Mouse (Mus musculus): Measurements from ENCODE around the gene Tmem19.

DNA sequence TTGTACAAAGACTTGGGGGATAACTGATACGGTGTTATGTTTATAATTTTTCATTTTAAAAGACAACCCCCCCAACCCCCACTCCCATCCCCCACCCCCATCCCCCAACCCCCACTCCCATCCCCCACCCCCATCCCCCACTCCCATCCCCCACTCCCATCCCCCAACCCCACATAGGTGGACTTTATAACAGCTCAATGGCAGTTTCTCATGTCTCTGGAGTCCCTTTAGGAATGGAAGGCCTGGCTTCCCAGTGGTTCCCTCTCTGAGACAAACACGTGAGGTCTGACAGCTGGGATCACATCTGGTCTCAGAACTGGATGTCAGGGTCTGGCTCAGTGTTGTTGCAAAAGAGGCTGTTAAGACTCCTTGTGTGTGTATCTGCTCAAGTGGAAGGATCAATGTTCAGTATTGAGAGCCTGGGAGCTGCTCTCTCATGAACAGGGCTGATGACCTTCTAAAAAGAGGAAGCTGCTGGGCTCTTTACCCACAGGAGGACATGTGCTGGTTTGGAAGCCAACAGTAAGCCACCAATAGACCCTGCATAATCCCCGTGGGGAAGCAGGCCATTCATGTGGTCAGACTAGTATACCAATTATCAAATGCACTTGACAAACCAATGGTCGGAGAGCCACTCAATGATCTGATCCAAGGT is 19.4 kb downstream of the Tmem19 start:
- no peak for TF ChIP-seq CTCF (IDR thresholded peaks at IDR 0.05)
- TF ChIP-seq EP300 (IDR thresholded peaks at IDR 0.05): no peak

All from lung, postnatal 0 days (tissue).